Mouse (Mus musculus): ENCODE measurements at regions not wholly inside any gene's neighbourhood (a gene's known extent, or its start where the extent isn't known, plus 50 kb on each side); places are given as distances from the start of the nearest gene placed in this dataset.
A peak's percentile ranks its signal among the peaks of the same experiment; 100 is the strongest.

GRCm38 (mm10) chr12:29124079-29124668 lies 372.6 kb downstream of the Eipr1 start:
- DNase-seq, result no peak

GRCm38 (mm10) chr12:29128844-29129243 lies 377.2 kb downstream of the Eipr1 start:
- DNase-seq, result no peak

- DNase-seq, result no peak
Observed at GRCm38 (mm10) chr12:29129331-29129730, 377.7 kb downstream of the Eipr1 start.

DNA sequence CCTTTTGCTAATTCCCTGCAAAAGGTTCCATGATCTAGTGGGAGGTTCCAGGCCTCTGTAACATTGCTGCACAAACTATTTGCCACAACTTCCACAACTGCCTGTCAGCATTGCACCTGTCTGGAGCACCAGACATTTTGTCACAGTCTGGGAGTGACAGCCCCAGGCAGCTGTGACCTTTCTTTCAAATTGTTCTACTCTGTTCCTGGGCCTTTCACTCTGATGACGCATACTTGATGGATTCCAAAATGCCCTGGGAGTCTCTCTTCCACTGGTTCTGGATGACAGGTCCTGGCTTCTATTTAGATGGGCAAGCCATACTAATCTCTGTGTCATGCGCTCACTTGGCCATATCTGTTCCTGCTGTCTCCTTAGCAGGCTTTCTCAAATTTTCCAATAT lies 382.7 kb downstream of the Eipr1 start:
- DNase-seq, result no peak

GRCm38 (mm10) chr12:29136850-29137268 lies 385.3 kb downstream of the Eipr1 start:
- peak; percentile 64 for DNase-seq

DNA sequence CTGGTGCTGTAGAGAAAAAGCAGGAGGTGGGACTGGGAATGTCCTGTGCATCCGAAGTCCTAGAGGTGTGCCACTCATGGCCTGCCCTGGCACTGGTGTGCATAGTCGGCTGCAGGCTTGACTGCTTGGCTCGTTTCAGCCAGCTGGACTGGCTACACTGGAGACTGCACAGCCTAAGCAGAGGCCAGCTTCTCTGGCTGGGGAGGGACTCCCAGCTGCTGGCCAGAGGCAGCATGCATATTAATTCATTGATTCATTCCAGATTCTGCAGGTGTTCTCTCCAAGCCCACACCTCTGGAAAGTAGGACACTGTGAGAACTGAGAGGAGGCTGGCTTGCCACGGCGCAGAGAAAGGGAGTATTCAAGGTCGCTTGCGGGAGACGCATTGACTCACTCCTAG lies 385.9 kb downstream of the Eipr1 start:
- no peak for DNase-seq

- no peak for DNase-seq
Observed at GRCm38 (mm10) chr12:29140576-29140975, 387.6 kb upstream of the Myt1l start.

DNA sequence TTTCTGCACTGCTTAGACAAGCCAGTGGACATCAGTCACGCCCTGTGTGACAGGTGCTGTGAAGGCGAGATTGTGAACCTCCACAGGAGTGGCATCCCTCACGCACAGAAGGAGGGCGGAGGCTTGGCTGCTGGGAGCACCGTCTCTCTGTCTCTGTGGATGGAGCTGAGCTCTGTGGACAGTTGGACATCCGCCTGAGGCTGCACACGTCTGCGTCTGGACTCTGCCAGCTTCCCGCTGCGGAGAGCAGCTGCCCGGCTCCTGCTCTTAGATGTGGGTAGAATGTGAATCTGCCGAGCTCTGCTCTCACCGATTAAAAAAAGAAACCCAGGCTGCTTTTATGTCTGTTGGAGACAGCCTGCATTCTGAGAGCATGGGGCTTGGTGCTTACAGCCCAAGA lies 387.1 kb upstream of the Myt1l start:
- DNase-seq, result peak; percentile 81

DNA sequence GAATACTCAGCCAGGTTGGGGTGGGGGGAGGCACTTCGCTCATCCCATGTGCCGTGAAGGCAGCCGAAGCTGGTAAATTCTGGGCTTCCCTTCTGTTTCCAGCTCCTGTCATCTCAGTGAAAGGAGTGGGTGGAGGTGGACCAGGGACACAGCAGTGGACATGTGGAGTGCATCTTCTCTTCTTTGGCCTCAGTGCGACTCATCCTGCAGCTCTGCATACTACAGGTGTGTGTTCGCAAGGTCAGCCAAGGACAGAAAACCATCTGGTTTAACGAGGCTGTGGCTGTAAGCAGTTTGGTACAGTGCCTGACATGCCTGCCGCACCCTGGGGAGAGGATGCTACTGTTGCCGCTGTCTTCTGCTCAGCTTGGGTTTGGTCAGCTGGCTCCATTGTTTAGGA lies 386.3 kb upstream of the Myt1l start:
- peak; percentile 37 for DNase-seq

- DNase-seq, result peak; percentile 76
Observed at GRCm38 (mm10) chr12:29143297-29143696, 384.9 kb upstream of the Myt1l start.

- DNase-seq, result no peak
Observed at GRCm38 (mm10) chr12:29160920-29161319, 367.3 kb upstream of the Myt1l start.

GRCm38 (mm10) chr12:29161546-29161945 lies 366.6 kb upstream of the Myt1l start:
- DNase-seq, result no peak

GRCm38 (mm10) chr12:29164701-29165100 lies 363.5 kb upstream of the Myt1l start:
- DNase-seq, result no peak

DNA sequence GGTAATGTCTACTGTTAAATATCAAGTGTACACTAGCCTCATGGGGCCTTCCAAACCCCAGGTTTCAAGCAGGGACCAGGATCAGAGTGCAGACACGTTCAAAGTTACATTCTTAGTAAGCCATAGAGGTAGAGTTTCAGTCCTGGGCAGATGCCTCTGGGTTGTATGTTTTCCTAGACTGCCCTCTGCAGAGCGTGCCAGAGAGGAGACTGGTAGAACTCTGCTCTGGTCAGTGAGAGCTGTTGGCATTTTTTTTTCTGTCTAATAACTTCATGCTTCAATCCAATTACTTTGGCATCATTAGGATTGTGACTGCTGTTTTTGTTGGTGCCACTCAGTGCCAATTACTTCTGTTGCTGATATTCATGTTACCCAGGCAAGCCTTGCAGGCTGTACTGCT lies 361.9 kb upstream of the Myt1l start:
- no peak for DNase-seq

DNA sequence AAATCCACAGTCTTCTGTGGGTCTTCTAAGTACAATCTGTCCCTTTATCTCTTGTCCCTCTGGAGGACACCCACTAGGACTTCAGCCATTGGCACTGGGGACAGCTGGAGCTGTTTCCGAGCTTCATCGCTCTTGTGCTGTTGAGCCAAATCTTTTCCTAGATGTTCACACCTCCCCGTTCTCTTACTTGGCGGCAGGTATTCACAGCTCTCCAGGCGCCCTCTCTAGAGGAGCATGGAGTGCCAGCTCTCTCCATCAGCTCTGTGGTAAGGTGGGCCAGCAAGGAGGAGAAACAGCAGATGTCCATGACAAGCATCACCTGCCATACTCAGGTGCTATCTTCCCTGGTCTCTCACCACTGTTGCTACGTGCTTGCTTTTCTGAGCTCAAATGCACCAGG lies 360.3 kb upstream of the Myt1l start:
- peak; percentile 30 for DNase-seq

GRCm38 (mm10) chr12:29175698-29176440 lies 352.3 kb upstream of the Myt1l start:
- DNase-seq, result no peak

- DNase-seq, result peak; percentile 39
Observed at GRCm38 (mm10) chr12:29177145-29177544, 351.0 kb upstream of the Myt1l start.

DNA sequence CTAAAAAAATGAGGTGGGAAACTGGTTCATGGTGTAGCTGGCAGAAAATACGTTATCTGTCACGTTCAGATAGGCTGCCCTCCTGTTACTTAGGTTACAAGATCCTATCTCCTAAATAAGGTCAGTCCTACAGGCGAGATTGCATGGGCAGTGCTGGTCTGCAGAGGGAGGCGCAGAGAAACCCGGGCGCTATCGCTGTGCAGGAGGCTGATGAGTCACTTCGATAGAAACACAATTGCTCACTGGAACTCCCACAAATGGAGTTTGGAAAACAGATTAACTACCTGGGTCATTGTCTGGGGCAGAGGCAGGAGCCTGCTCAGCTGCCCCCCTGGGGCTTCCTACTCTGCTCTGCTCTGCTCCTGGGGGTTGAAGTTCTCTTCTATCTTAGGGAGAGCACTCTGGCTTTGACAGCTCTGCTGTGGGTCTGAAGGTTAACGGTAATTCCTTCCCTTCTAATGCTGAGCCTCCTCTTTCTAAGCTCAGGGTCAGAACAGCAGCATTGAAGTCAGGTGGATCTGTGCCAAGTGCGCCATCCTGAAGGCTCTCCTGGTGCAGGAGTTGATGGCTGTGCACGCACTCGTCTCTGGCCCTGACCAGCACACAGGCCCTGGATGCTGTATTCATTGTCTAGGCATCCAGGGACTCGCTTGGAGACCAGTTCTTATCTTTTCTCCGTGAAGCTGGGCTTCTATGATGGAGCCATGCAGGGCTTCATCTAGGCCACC lies 349.9 kb upstream of the Myt1l start:
- no peak for DNase-seq

- DNase-seq, result no peak
Observed at GRCm38 (mm10) chr12:29179405-29179804, 348.8 kb upstream of the Myt1l start.

- DNase-seq, result no peak
Observed at GRCm38 (mm10) chr12:29180576-29180975, 347.6 kb upstream of the Myt1l start.

- DNase-seq, result no peak
Observed at GRCm38 (mm10) chr12:29187619-29188018, 340.6 kb upstream of the Myt1l start.

DNA sequence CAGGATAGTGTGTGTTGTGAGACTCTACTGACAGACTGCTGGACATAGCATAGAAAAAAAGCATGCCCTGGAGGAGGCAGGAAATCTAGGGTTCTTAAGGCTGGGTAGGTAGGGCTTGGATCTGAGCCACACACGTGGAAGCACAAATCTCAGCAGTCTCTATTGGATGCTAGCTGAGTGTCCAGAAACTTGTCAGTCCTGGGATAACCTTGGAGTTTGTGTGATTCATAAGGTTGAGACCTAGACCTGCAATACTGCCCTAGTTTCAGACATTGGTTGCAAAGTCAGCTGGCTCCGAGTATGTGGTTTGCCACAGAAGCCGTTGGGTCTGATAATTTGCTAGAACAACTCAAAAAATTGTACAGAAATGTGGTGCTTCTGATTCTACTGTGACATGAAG lies 335.8 kb upstream of the Myt1l start:
- DNase-seq, result no peak

GRCm38 (mm10) chr12:29211946-29212345 lies 316.2 kb upstream of the Myt1l start:
- DNase-seq, result no peak

- DNase-seq, result no peak
Observed at GRCm38 (mm10) chr12:29213625-29214024, 314.6 kb upstream of the Myt1l start.
